Mouse (Mus musculus) ES-E14 (cell line): ENCODE data around the gene Tti1. TPM values are rescaled to one million over a fixed set of nuclear protein-coding genes. Genes with fewer than 3 reads are reported as not detected.
"Not testable (repeated sequence)": the region's sequence is repeated elsewhere in the genome, so short reads cannot be mapped to it uniquely, and the experiment has no call there.

ENCODE experiments used
- DNase-seq: peaks from one replicate; pipeline ENCODE4 v3.0.0-alpha.2; 2013; ENCODE audit warnings: low read depth, low spot score
- H3K27ac ChIP-seq: 2 replicates; pipeline ENCODE4 v1.5.1; 2012; ENCODE audit warnings: low read depth, mild to moderate bottlenecking, low read length, moderate library complexity, mixed read lengths; ENCODE audit not compliant: poor library complexity, insufficient read depth, severe bottlenecking
- H3K36me3 ChIP-seq: 2 replicates; pipeline ENCODE4 v1.6.1; 2012; ENCODE audit warnings: mild to moderate bottlenecking, low read length, moderate library complexity, mixed read lengths; ENCODE audit not compliant: control insufficient read depth, poor library complexity, insufficient read depth, severe bottlenecking
- H3K4me1 ChIP-seq, 2 experiments: fragments of 150-350 bp in 1 of 2; sonication (generic) in 1 of 2; 2 replicates each; pipeline ENCODE4 v1.6.1; 2012; ENCODE audit warnings: low read length in 2 of 2, mild to moderate bottlenecking in 1 of 2, mixed read lengths in 1 of 2; ENCODE audit not compliant: control insufficient read depth in 2 of 2, insufficient read depth in 2 of 2, poor library complexity in 1 of 2
- H3K4me3 ChIP-seq, 2 experiments: fragments of 150-350 bp in 1 of 2; sonication (generic) in 1 of 2; 2 replicates each; pipeline ENCODE4 v1.5.1; 2012; ENCODE audit warnings: low read length in 2 of 2, low read depth in 1 of 2, mild to moderate bottlenecking in 1 of 2, mixed read lengths in 1 of 2; ENCODE audit not compliant: insufficient read depth in 1 of 2, poor library complexity in 1 of 2, severe bottlenecking in 1 of 2
- H3K9ac ChIP-seq: 2 replicates; pipeline ENCODE4 v1.6.1; 2012; ENCODE audit warnings: low read depth, mild to moderate bottlenecking, low read length, mixed read lengths; ENCODE audit not compliant: poor library complexity, insufficient read depth, severe bottlenecking
- H3K9me3 ChIP-seq: fragments of 150-350 bp; sonication (generic); 2 replicates; pipeline ENCODE4 v1.6.1; 2012; ENCODE audit warnings: low read depth, mild to moderate bottlenecking, low read length; ENCODE audit not compliant: control insufficient read depth, insufficient read depth
- CHD2 ChIP-seq: IDR thresholded peaks from 2 replicates; pipeline ENCODE4 v1.6.1; 2014; ENCODE audit warnings: mild to moderate bottlenecking, low read depth, low read length, inconsistent platforms
- HCFC1 ChIP-seq: IDR thresholded peaks from 2 replicates; pipeline ENCODE4 v1.6.1; 2012; ENCODE audit warnings: low read length, inconsistent platforms, borderline replicate concordance; ENCODE audit not compliant: insufficient read depth
- MAFK ChIP-seq: IDR thresholded peaks from 2 replicates; pipeline ENCODE4 v1.6.1; 2014; ENCODE audit warnings: mild to moderate bottlenecking, low read depth, low read length, inconsistent platforms; ENCODE audit not compliant: insufficient read depth
- ZC3H11A ChIP-seq: IDR thresholded peaks from 2 replicates; pipeline ENCODE4 v1.6.1; 2012; ENCODE audit warnings: low read depth, mild to moderate bottlenecking, inconsistent platforms, low read length, borderline replicate concordance
- ZNF384 ChIP-seq: IDR thresholded peaks from 2 replicates; pipeline ENCODE4 v1.6.1; 2012; ENCODE audit warnings: low read depth, low read length, inconsistent platforms
- in situ Hi-C, 2 experiments: fragments of 600-800 bp; cut with MboI; formaldehyde crosslinking; loops; one replicate each; pipeline ENCODE4 v1.15.1; 2025; ENCODE audit warnings: low sequenced_read_pairs in 2 of 2, inconsistent platforms in 1 of 2; ENCODE audit not compliant: unreplicated experiment in 2 of 2
- total RNA-seq: library from RNA; depleted of rRNA; stranded (reverse); fragments of 300-350 nt; gene quantifications from 2 replicates; pipeline ENCODE4 v1.2.3, GENCODE M21; 2012

The Tti1 gene
- total RNA-seq, 1 experiment: 25.3 TPM

GRCm38 (mm10) chr2:158057030-158057429 is 28.8 kb upstream of the Tti1 start:
- no peak overlapping the region for H3K4me3 ChIP-seq
- no peak for TF ChIP-seq ZC3H11A
- no peak for TF ChIP-seq MAFK
- TF ChIP-seq HCFC1: no peak
- no peak for TF ChIP-seq CHD2
- TF ChIP-seq ZNF384: no peak
- in situ Hi-C loops: no loop called here
- H3K27ac ChIP-seq: no peak overlapping the region
- no peak for DNase-seq
- no peaks in the 10 kb centered on the region for H3K9me3 ChIP-seq
- H3K4me1 ChIP-seq: no peaks in the 10 kb centered on the region
- no peak overlapping the region for H3K9ac ChIP-seq
- H3K36me3 ChIP-seq: peaks cover 12% of the 10 kb centered on the region

- H3K9me3 ChIP-seq, H3K4me3 ChIP-seq, H3K4me1 ChIP-seq, in situ Hi-C loops, H3K27ac ChIP-seq, DNase-seq, H3K9ac ChIP-seq: not testable (repeated sequence)
- H3K36me3 ChIP-seq: peaks cover 15% of the 10 kb centered on the region
Observed at GRCm38 (mm10) chr2:158055383-158055782, 27.1 kb upstream of the Tti1 start.

GRCm38 (mm10) chr2:158054596-158054995 is 26.4 kb upstream of the Tti1 start:
- H3K4me1 ChIP-seq: no peaks in the 10 kb centered on the region
- in situ Hi-C loops: no loop called here
- H3K9ac ChIP-seq: no peak overlapping the region
- H3K9me3 ChIP-seq: no peaks in the 10 kb centered on the region
- H3K36me3 ChIP-seq: peaks cover 17% of the 10 kb centered on the region
- no peak for DNase-seq
- H3K4me3 ChIP-seq: no peak overlapping the region
- TF ChIP-seq ZC3H11A: no peak
- no peak for TF ChIP-seq MAFK
- TF ChIP-seq ZNF384: no peak
- no peak for TF ChIP-seq HCFC1
- no peak for TF ChIP-seq CHD2
- H3K27ac ChIP-seq: no peak overlapping the region

GRCm38 (mm10) chr2:158050116-158050515 is 21.9 kb upstream of the Tti1 start:
- DNase-seq: no peak
- Histone ChIP-seq H3K36me3 (peaks cover 10% of the 10 kb centered on the region), H3K4me3 (no peak overlapping the region), H3K27ac (no peak overlapping the region), H3K9ac (no peak overlapping the region), H3K4me1 (no peaks in the 10 kb centered on the region), H3K9me3 (no peaks in the 10 kb centered on the region)
- no peak for TF ChIP-seq ZNF384
- no peak for TF ChIP-seq MAFK
- no peak for TF ChIP-seq CHD2
- TF ChIP-seq ZC3H11A: no peak
- TF ChIP-seq HCFC1: no peak
- in situ Hi-C loops: no loop called here

- TF ChIP-seq ZC3H11A: no peak
- no peak for TF ChIP-seq MAFK
- no peak for TF ChIP-seq HCFC1
- no peak for TF ChIP-seq CHD2
- TF ChIP-seq ZNF384: no peak
- H3K9me3 ChIP-seq: no peaks in the 10 kb centered on the region
- peaks cover 12% of the 10 kb centered on the region for H3K36me3 ChIP-seq
- H3K4me1 ChIP-seq: no peaks in the 10 kb centered on the region
- DNase-seq: no peak
- no peak overlapping the region for H3K4me3 ChIP-seq
- H3K27ac ChIP-seq: no peak overlapping the region
- no peak overlapping the region for H3K9ac ChIP-seq
- in situ Hi-C loops: no loop called here
Observed at GRCm38 (mm10) chr2:158048718-158049117, 20.5 kb upstream of the Tti1 start.
